Mouse (Mus musculus) MEL (cell line): ENCODE results near the gene Smg1. TPM values are rescaled to one million over a fixed set of nuclear protein-coding genes. Genes with fewer than 3 reads are reported as not detected.

Source experiments
- DNase-seq: peaks from one replicate; pipeline ENCODE4 v3.0.0; 2011; ENCODE audit warnings: low read depth, low spot score
- H3K27ac ChIP-seq: 2 replicates; pipeline ENCODE4 v1.5.1; 2012; ENCODE audit warnings: low read depth, mild to moderate bottlenecking, control low read depth, low read length, moderate library complexity; ENCODE audit not compliant: control insufficient read depth
- H3K27me3 ChIP-seq, 2 experiments: fragments of 150-350 bp in 1 of 2; sonication (generic) in 1 of 2; 2 replicates each; pipeline ENCODE4 v1.6.1; 2012; ENCODE audit warnings: low read length in 2 of 2, mild to moderate bottlenecking in 2 of 2, improper control_type of control experiment in 1 of 2, moderate library complexity in 1 of 2; ENCODE audit not compliant: insufficient read depth in 2 of 2, control insufficient read depth in 1 of 2
- H3K36me3 ChIP-seq, 2 experiments: 2 replicates each; pipeline ENCODE4 v1.6.1; 2012 to 2014; ENCODE audit warnings: low read length in 2 of 2, improper control_type of control experiment in 1 of 2, inconsistent platforms in 1 of 2, mild to moderate bottlenecking in 1 of 2; ENCODE audit not compliant: insufficient read depth in 2 of 2, control insufficient read depth in 1 of 2
- H3K4me1 ChIP-seq, 2 experiments: fragments of 150-350 bp in 1 of 2; sonication (generic) in 1 of 2; 2 replicates each; pipeline ENCODE4 v1.6.1; 2012; ENCODE audit warnings: low read length in 2 of 2, improper control_type of control experiment in 1 of 2, mild to moderate bottlenecking in 1 of 2; ENCODE audit not compliant: insufficient read depth in 2 of 2, control insufficient read depth in 1 of 2
- H3K4me3 ChIP-seq, 2 experiments: fragments of 150-350 bp in 1 of 2; sonication (generic) in 1 of 2; 2 replicates each; pipeline ENCODE4 v1.5.1; 2012; ENCODE audit warnings: low read depth in 2 of 2, low read length in 2 of 2, mild to moderate bottlenecking in 2 of 2, moderate library complexity in 2 of 2, control low read depth in 1 of 2, improper control_type of control experiment in 1 of 2; ENCODE audit not compliant: control insufficient read depth in 1 of 2, insufficient read depth in 1 of 2
- H3K79me2 ChIP-seq: 2 replicates; pipeline ENCODE4 v1.6.1; 2012; ENCODE audit warnings: mild to moderate bottlenecking, low read length, moderate library complexity; ENCODE audit not compliant: control insufficient read depth, poor library complexity, insufficient read depth
- H3K9ac ChIP-seq: 2 replicates; pipeline ENCODE4 v1.6.1; 2012; ENCODE audit warnings: low read depth, mild to moderate bottlenecking, control low read depth, low read length, moderate library complexity; ENCODE audit not compliant: control insufficient read depth, poor library complexity, severe bottlenecking
- H3K9me3 ChIP-seq: fragments of 150-350 bp; sonication (generic); replicated peaks from 2 replicates; pipeline ENCODE4 v1.6.1; 2012; ENCODE audit warnings: mild to moderate bottlenecking, low read length, improper control_type of control experiment, moderate library complexity; ENCODE audit not compliant: insufficient read depth
- BHLHE40 ChIP-seq: IDR thresholded peaks from 2 replicates; pipeline ENCODE4 v1.6.1; 2012; ENCODE audit warnings: low read depth, mild to moderate bottlenecking, inconsistent platforms, low read length, improper control_type of control experiment, borderline replicate concordance
- CHD1 ChIP-seq: IDR thresholded peaks from 2 replicates; pipeline ENCODE4 v1.6.1; 2012; ENCODE audit warnings: low read depth, mild to moderate bottlenecking, inconsistent platforms, low read length, improper control_type of control experiment
- E2F4 ChIP-seq: IDR thresholded peaks from 2 replicates; pipeline ENCODE4 v1.6.1; 2011; ENCODE audit warnings: low read depth, low read length, improper control_type of control experiment, borderline replicate concordance
- EP300 ChIP-seq, 2 experiments: IDR thresholded peaks; 2 replicates each; pipeline ENCODE4 v1.6.1; 2011; ENCODE audit warnings: improper control_type of control experiment in 2 of 2, low read length in 2 of 2, low read depth in 1 of 2, mild to moderate bottlenecking in 1 of 2
- ETS1 ChIP-seq: IDR thresholded peaks from 2 replicates; pipeline ENCODE4 v1.6.1; 2012; ENCODE audit warnings: low read depth, mild to moderate bottlenecking, inconsistent platforms, low read length, improper control_type of control experiment, moderate library complexity
- GATA1 ChIP-seq: IDR thresholded peaks from 2 replicates; pipeline ENCODE4 v1.6.1; 2011; ENCODE audit warnings: low read depth, low read length, improper control_type of control experiment
- KAT2A ChIP-seq: conservative IDR thresholded peaks from 2 replicates; pipeline ENCODE4 v1.6.1; 2012; ENCODE audit warnings: low read depth, low read length, improper control_type of control experiment, inconsistent platforms
- MAFK ChIP-seq: IDR thresholded peaks from 2 replicates; pipeline ENCODE4 v1.6.1; 2011; ENCODE audit warnings: low read depth, mild to moderate bottlenecking, low read length, improper control_type of control experiment, borderline replicate concordance
- MAX ChIP-seq: IDR thresholded peaks from 2 replicates; pipeline ENCODE4 v1.6.1; 2011; ENCODE audit warnings: low read length, improper control_type of control experiment
- MXI1 ChIP-seq: IDR thresholded peaks from 2 replicates; pipeline ENCODE4 v1.6.1; 2011; ENCODE audit warnings: mild to moderate bottlenecking, low read depth, low read length, improper control_type of control experiment
- MYB ChIP-seq: IDR thresholded peaks from 2 replicates; pipeline ENCODE4 v1.6.1; 2011; ENCODE audit warnings: mild to moderate bottlenecking, low read depth, low read length, improper control_type of control experiment
- MYC ChIP-seq: IDR thresholded peaks from 2 replicates; pipeline ENCODE4 v1.6.1; 2011; ENCODE audit warnings: low read depth, mild to moderate bottlenecking, low read length, improper control_type of control experiment, moderate library complexity
- POLR2A ChIP-seq, 2 experiments: IDR thresholded peaks; 2 replicates each; pipeline ENCODE4 v1.6.1; 2011 to 2012; ENCODE audit warnings: low read length in 2 of 2, mild to moderate bottlenecking in 2 of 2, control low read depth in 1 of 2, improper control_type of control experiment in 1 of 2, low read depth in 1 of 2, moderate library complexity in 1 of 2; ENCODE audit not compliant: control insufficient read depth in 1 of 2, insufficient read depth in 1 of 2, poor library complexity in 1 of 2
- RAD21 ChIP-seq: IDR thresholded peaks from 2 replicates; pipeline ENCODE4 v1.6.1; 2011; ENCODE audit warnings: mild to moderate bottlenecking, low read depth, low read length, improper control_type of control experiment
- SIN3A ChIP-seq: IDR thresholded peaks from 2 replicates; pipeline ENCODE4 v1.6.1; 2012; ENCODE audit warnings: low read length, improper control_type of control experiment, inconsistent platforms
- TBP ChIP-seq: IDR thresholded peaks from 2 replicates; pipeline ENCODE4 v1.8.0; 2011; ENCODE audit warnings: low read depth, low read length, improper control_type of control experiment
- UBTF ChIP-seq: IDR thresholded peaks from 2 replicates; pipeline ENCODE4 v1.6.1; 2012; ENCODE audit warnings: low read depth, mild to moderate bottlenecking, inconsistent platforms, low read length, improper control_type of control experiment, moderate library complexity, borderline replicate concordance; ENCODE audit not compliant: insufficient read depth
- USF1 ChIP-seq: IDR thresholded peaks from 2 replicates; pipeline ENCODE4 v1.6.1; 2014; ENCODE audit warnings: low read depth, mild to moderate bottlenecking, inconsistent platforms, low read length, improper control_type of control experiment, moderate library complexity
- USF2 ChIP-seq, 2 experiments: IDR thresholded peaks; 2 replicates each; pipeline ENCODE4 v1.6.1; 2011 to 2012; ENCODE audit warnings: improper control_type of control experiment in 2 of 2, low read length in 2 of 2, borderline replicate concordance in 1 of 2, inconsistent platforms in 1 of 2, low read depth in 1 of 2, mild to moderate bottlenecking in 1 of 2; ENCODE audit not compliant: insufficient read depth in 1 of 2
- ZC3H11A ChIP-seq: IDR thresholded peaks from 2 replicates; pipeline ENCODE4 v1.6.1; 2012; ENCODE audit warnings: low read depth, mild to moderate bottlenecking, inconsistent platforms, low read length, improper control_type of control experiment
- polyA plus RNA-seq, 2 experiments: library from polyadenylated mRNA; stranded (reverse) in 1 of 2; unstranded in 1 of 2; fragments of >175 nt in 1 of 2; fragments of >200 nt in 1 of 2; gene quantifications; 2 replicates each; pipeline versions ENCODE4 v1.2.1 to v1.2.4; 2012; ENCODE audit warnings: low replicate concordance in 2 of 2, low read depth in 1 of 2; ENCODE audit not compliant: insufficient read length in 2 of 2, insufficient read depth in 1 of 2, missing spikeins in 1 of 2
- total RNA-seq: library from RNA; depleted of rRNA; stranded (reverse); fragments of 300-350 nt; gene quantifications from 2 replicates; pipeline ENCODE4 v1.2.3, GENCODE M21; 2012

The Smg1 gene
- total and polyA plus RNA-seq, 3 experiments = 24.2 to 49.6 (median 32.6) TPM

- peaks cover 15% of the 10 kb centered on the region for H3K79me2 ChIP-seq
- no peak for TF ChIP-seq RAD21
- no peak for TF ChIP-seq USF1
- TF ChIP-seq BHLHE40 = no peak
- no peak for TF ChIP-seq KAT2A
- no peak for TF ChIP-seq GATA1
- no peak for TF ChIP-seq SIN3A
- no peak for TF ChIP-seq UBTF
- TF ChIP-seq CHD1 = no peak
- no peak for TF ChIP-seq TBP
- no peak for TF ChIP-seq MYB
- no peak for TF ChIP-seq POLR2A (IDR thresholded peaks at IDR 0.05; ENCODE audit: control insufficient read depth in 1 of 2, insufficient read depth in 1 of 2, low read depth in 1 of 2, low read length in 2 of 2, poor library complexity in 1 of 2)
- no peak for TF ChIP-seq EP300 (IDR thresholded peaks at IDR 0.05; ENCODE audit: low read depth in 1 of 2, low read length in 2 of 2)
- TF ChIP-seq MAFK = no peak
- TF ChIP-seq MAX = no peak
- TF ChIP-seq MXI1 = no peak
- TF ChIP-seq ZC3H11A = no peak
- TF ChIP-seq USF2 (IDR thresholded peaks at IDR 0.05; ENCODE audit: borderline replicate concordance in 1 of 2, insufficient read depth in 1 of 2, low read depth in 1 of 2, low read length in 2 of 2) = no peak
- TF ChIP-seq E2F4 = no peak
- no peak for TF ChIP-seq MYC
- DNase-seq = no peak
- peaks cover 15 to 26% of the 10 kb centered on the region in 2 experiments for H3K4me1 ChIP-seq
- peaks cover 11 to 40% of the 10 kb centered on the region in 2 experiments; a peak in 3 of 4 replicates for H3K36me3 ChIP-seq
- no peaks in the 10 kb centered on the region for H3K9me3 ChIP-seq
- 0 out of 2 replicates have a peak overlapping the region, but pooled peaks have one; percentile 22 for H3K9ac ChIP-seq
- no peaks in the 10 kb centered on the region for H3K27me3 ChIP-seq
- peak overlapping the region; percentile 88 for H3K27ac ChIP-seq
- no peak overlapping the region for H3K4me3 ChIP-seq
Measured at GRCm38 (mm10) chr7:118119946-118120345, 123.5 kb downstream of the Smg1 start.

- Histone ChIP-seq H3K4me1 (peaks cover 15 to 26% of the 10 kb centered on the region in 2 experiments), H3K27ac (peak overlapping the region; percentile 88)
Measured at GRCm38 (mm10) chr7:118119142-118119541, 124.3 kb downstream of the Smg1 start.

More at GRCm38 (mm10) chr7:118119142-118119541, 124.3 kb downstream of the Smg1 start:
- H3K79me2 ChIP-seq = peaks cover 23% of the 10 kb centered on the region
- peak overlapping the region; percentile 34 for H3K9ac ChIP-seq
- no peak overlapping the region for H3K4me3 ChIP-seq
- H3K27me3 ChIP-seq = no peaks in the 10 kb centered on the region
- TF ChIP-seq USF2 (IDR thresholded peaks at IDR 0.05; ENCODE audit: borderline replicate concordance in 1 of 2, insufficient read depth in 1 of 2, low read depth in 1 of 2, low read length in 2 of 2) (peak; percentile 4 to 73; a peak in 2 of 4 replicates), CHD1 (no peak), USF1 (peak; percentile 94), BHLHE40 (peak; percentile 83), MXI1 (peak; percentile 9; the same call in 1 of the 2 replicates), ETS1 (peak; percentile 50; the same call in 1 of the 2 replicates), GATA1 (no peak), MAX (peak; percentile 71), MYB (no peak), SIN3A (0 out of 2 replicates have a peak, but pooled peaks have one; percentile 24), KAT2A (no peak), TBP (0 out of 2 replicates have a peak, but pooled peaks have one; percentile 34)
- peak; percentile 70 for DNase-seq
- peaks cover 15 to 41% of the 10 kb centered on the region in 2 experiments for H3K36me3 ChIP-seq
- H3K9me3 ChIP-seq = no peaks in the 10 kb centered on the region
